Mouse (Mus musculus) gastrocnemius, adult 2 months (tissue): Measurements from ENCODE around the gene Vti1a. TPM values are rescaled to one million over a fixed set of nuclear protein-coding genes. Genes with fewer than 3 reads are reported as not detected.

Source experiments
- DNase-seq: peaks from one replicate; pipeline ENCODE4 v3.0.0; 2022
- H3K27ac ChIP-seq: fragments of 200-600 bp; 2 replicates; pipeline ENCODE4 v1.8.1; 2022; ENCODE audit warnings: mild to moderate bottlenecking
- H3K4me3 ChIP-seq: fragments of 200-600 bp; 2 replicates; pipeline ENCODE4 v1.8.1; 2022; ENCODE audit warnings: mild to moderate bottlenecking, moderate library complexity
- CTCF ChIP-seq: fragments of 200-600 bp; IDR thresholded peaks from 2 replicates; pipeline ENCODE4 v1.8.1; 2022; ENCODE audit warnings: antibody characterized with exemption, mild to moderate bottlenecking, moderate library complexity
- intact Hi-C: fragments of 180-260 bp; cut with DNase I; formaldehyde crosslinking; loops from one replicate; pipeline ENCODE4 v1.15.1; 2025
- total RNA-seq, 2 experiments: library from RNA; stranded (reverse); gene quantifications; 2 replicates each; pipeline ENCODE4 v1.2.3; 2021

Vti1a gene
- total RNA-seq, 2 experiments from 2014 or later: 18.9 to 20.3 TPM

- DNase-seq: no peak
- Histone ChIP-seq H3K27ac (no peak overlapping the region), H3K4me3 (no peak overlapping the region)
- no peak for TF ChIP-seq CTCF
- intact Hi-C loops: loop anchor here (10.0 kb wide), 1 partner anchor 245 kb away; no protein-coding TSS in a partner anchor
These were observed 3.4 kb downstream of the Vti1a start for GRCm38 (mm10) chr19:55319521-55319920.

GRCm38 (mm10) chr19:55322604-55323003 lies 6.5 kb downstream of the Vti1a start:
- no peak overlapping the region for H3K4me3 ChIP-seq
- intact Hi-C loops: no loop called here
- no peak for TF ChIP-seq CTCF
- H3K27ac ChIP-seq: no peak overlapping the region
- no peak for DNase-seq

GRCm38 (mm10) chr19:55327510-55327909 lies 11.4 kb downstream of the Vti1a start:
- DNase-seq: no peak
- no peak for TF ChIP-seq CTCF
- intact Hi-C loops: no loop called here
- Histone ChIP-seq H3K27ac (no peak overlapping the region), H3K4me3 (no peak overlapping the region)

DNA sequence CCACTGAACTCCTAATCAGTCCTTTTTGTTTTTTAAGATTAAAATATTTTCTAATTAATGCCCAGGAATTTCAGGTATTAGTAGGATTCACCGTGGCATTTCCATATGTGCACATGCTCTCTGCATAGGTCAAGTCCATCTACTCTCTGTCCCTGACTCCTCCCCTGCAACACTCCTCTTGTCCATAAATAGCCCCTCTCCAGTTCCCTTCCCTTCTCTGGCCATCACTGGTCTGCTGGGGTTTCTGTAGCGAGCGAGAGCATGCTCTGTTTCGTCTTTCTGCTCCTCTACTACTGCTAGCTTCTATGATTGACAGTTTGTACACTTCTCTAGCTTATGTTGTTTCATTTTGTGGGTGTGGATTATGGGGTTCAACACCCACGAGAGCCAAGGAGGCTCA lies 15.7 kb downstream of the Vti1a start:
- no peak overlapping the region for H3K4me3 ChIP-seq
- no peak for DNase-seq
- no peak for TF ChIP-seq CTCF
- H3K27ac ChIP-seq: no peak overlapping the region
- intact Hi-C loops: loop anchor here (10.0 kb wide), 2 partner anchors 553 to 923 kb away; no protein-coding TSS in a partner anchor

- TF ChIP-seq CTCF: peak; percentile 93
- intact Hi-C loops: loop anchor here (10.0 kb wide), 2 partner anchors 552 to 922 kb away; no protein-coding TSS in a partner anchor
- DNase-seq: peak; percentile 59
- no peak overlapping the region for H3K4me3 ChIP-seq
- H3K27ac ChIP-seq: no peak overlapping the region
These were observed 16.7 kb downstream of the Vti1a start for GRCm38 (mm10) chr19:55332641-55333268.

DNA sequence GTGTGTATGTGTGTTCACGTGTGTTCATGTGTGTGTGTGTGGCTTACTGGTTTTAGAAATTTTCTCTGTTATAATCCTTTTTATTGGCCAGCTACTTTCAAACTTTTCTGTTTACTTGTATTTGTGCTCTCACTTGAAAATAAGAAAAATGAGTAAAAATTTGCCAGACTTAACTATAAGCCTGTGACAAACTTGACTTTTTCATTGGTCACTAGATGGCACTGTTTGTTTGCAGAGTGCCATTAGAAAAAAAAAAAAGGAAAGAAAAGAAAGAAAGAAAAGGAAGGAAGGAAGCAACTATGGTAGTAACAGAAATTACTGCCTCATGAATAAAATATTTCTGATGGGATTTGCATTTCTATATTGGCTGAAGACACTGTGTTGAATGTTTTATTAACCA lies 19.8 kb downstream of the Vti1a start:
- no peak overlapping the region for H3K27ac ChIP-seq
- peak; percentile 78 for TF ChIP-seq CTCF
- intact Hi-C loops: loop anchor here (5.0 to 10.0 kb wide), 3 partner anchors 549 to 919 kb away; no protein-coding TSS in a partner anchor
- no peak for DNase-seq
- H3K4me3 ChIP-seq: no peak overlapping the region

DNA sequence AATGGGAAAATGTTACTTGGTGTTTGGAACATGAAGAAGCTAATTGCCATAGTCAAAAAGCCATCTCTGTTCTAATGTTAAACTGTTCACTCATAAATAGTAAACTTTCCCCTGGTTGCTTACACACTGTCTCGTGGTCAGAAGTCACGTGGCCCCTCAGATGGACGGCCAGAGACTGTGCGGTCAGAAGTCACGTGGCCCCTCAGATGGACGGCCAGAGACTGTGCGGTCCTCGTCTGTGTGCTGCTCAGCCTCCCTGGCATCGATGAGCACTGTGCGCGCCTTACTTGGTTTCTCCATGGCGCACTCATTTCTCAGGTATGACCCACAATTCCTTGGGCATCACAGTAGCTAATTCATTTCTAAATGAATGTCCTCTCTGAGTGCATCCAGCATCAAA lies 20.3 kb downstream of the Vti1a start:
- no peak for TF ChIP-seq CTCF
- no peak overlapping the region for H3K27ac ChIP-seq
- H3K4me3 ChIP-seq: no peak overlapping the region
- DNase-seq: no peak
- intact Hi-C loops: loop anchor here (5.0 to 10.0 kb wide), 3 partner anchors 548 to 918 kb away; no protein-coding TSS in a partner anchor

- no peak for TF ChIP-seq CTCF
- intact Hi-C loops: loop anchor here (5.0 to 10.0 kb wide), 3 partner anchors 548 to 918 kb away; no protein-coding TSS in a partner anchor
- DNase-seq: peak; percentile 51
- peak overlapping the region; percentile 35 for H3K4me3 ChIP-seq
- no peak overlapping the region for H3K27ac ChIP-seq
These were observed 21.0 kb downstream of the Vti1a start for GRCm38 (mm10) chr19:55337066-55337465.

GRCm38 (mm10) chr19:55337664-55338063 lies 21.6 kb downstream of the Vti1a start:
- no peak for DNase-seq
- TF ChIP-seq CTCF: no peak
- Histone ChIP-seq H3K27ac (no peak overlapping the region), H3K4me3 (no peak overlapping the region; the same call in 1 of the 2 replicates)
- intact Hi-C loops: loop anchor here (5.0 to 10.0 kb wide), 3 partner anchors 547 to 917 kb away; no protein-coding TSS in a partner anchor

DNA sequence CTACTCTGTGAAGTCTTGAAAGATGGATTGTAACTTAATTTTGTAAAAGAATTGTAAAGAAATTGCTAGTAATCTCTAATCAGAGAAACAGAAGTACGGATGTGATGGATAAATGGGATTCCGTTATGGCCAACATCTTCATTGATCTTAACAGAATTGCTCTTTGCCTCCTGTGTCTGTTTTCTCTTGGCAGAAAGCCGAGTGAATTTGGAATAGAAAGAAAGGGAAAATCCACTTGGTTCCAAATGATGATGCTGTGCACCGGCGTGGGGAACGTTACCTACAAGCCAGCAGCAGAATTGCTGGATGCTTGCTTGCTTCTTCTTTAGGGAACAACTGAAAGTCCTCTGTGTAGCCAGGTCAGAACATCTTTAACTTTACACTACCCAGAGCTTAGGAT lies 24.4 kb downstream of the Vti1a start:
- H3K27ac ChIP-seq: no peak overlapping the region
- no peak for DNase-seq
- no peak overlapping the region for H3K4me3 ChIP-seq
- intact Hi-C loops: no loop called here
- TF ChIP-seq CTCF: no peak

- H3K4me3 ChIP-seq: no peak overlapping the region
- no peak for TF ChIP-seq CTCF
- intact Hi-C loops: no loop called here
These were observed 25.3 kb downstream of the Vti1a start for GRCm38 (mm10) chr19:55341377-55341776.

GRCm38 (mm10) chr19:55342423-55342822 lies 26.3 kb downstream of the Vti1a start:
- no peak for DNase-seq
- intact Hi-C loops: no loop called here
- H3K4me3 ChIP-seq: no peak overlapping the region
- TF ChIP-seq CTCF: no peak
- H3K27ac ChIP-seq: no peak overlapping the region

More at GRCm38 (mm10) chr19:55341377-55341776, 25.3 kb downstream of the Vti1a start:
- H3K27ac ChIP-seq: no peak overlapping the region
- no peak for DNase-seq

- Histone ChIP-seq H3K4me3 (no peak overlapping the region), H3K27ac (no peak overlapping the region)
- no peak for DNase-seq
- TF ChIP-seq CTCF: no peak
- intact Hi-C loops: no loop called here
These were observed 27.2 kb downstream of the Vti1a start for GRCm38 (mm10) chr19:55343274-55343673.

DNA sequence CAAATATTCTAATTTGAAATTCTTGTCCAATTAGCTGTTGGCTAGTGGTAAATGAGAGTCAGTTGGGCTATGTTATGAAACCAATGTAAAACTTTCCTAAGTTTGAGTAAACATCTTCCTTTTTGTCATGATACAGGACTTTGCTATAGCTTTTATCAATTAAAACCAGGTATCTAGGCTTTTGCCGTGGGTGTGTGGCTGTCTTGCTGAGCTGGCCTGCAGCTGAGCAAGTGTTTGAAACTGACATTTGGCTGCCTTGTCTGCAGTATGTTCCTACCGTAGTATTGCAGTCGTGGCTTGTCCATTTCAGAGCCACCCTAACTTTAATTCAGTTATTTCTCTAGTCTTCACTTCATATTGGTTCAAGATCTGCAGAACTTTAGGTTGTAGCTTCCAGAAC lies 32.1 kb downstream of the Vti1a start:
- TF ChIP-seq CTCF: no peak
- intact Hi-C loops: no loop called here
- DNase-seq: no peak
- Histone ChIP-seq H3K4me3 (no peak overlapping the region), H3K27ac (no peak overlapping the region)
